ENCODE assay signal across 9 mouse cellular contexts in the genomic region with DNA sequence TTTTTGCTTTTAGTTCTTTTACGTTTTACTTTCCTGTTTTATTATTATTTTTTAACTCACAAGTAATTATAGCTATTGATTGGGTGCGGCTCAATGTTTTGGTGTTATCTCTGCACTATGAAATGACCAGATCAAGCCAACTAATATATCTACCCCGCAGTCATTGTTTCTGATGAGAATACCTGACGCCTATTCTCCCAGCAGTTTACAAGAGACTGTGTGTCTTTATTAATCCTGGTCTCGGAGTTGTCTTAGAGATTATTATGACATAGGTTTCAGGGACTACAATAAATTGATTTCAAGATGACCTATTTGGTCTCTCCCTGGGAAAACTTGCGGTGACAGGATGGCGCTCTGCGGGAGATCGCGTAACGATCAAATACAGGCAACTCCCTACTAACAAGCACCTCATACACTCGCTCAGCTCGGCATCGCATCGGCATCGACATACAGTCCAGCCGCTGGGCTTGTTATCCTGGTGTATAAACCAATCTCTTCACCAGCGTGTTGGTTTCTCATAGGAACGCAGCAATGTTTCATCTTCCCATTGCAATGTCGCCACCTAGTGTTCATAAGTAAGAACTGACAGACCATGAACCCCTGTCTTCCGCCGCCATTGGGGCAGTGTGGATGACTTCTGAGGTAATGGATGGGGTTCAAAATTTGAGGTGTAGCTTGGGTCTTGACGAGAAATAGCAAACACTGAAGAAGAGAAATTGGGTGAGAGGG. TPM values are rescaled to one million over a fixed set of nuclear protein-coding genes. Genes with fewer than 3 reads are reported as not detected.
DNase-seq lines count a peak whose midpoint lies in the region; ATAC-seq and TF ChIP-seq lines count a peak whose summit lies in the region.
"Had no signal": no experiment of that assay in that cellular context is flagged by ENCODE, and none has a peak within 500 bp of the region (broad histone marks: within the 10 kb centered on the region; RNA-seq: fewer than 3 reads in every experiment).

No protein-coding gene starts in this region.

- peaks cover 7% of the 10 kb centered on the region for H3K4me1 ChIP-seq in bone marrow macrophage, adult 2 months (ENCODE audit: control insufficient read depth, insufficient read depth, low read length)
- peaks cover 10% of the 10 kb centered on the region; the same call in 1 of the 2 replicates for H3K4me1 ChIP-seq in embryonic facial prominence, embryonic 15.5 days
- H3K4me1 ChIP-seq in heart, embryonic 15.5 days (replicated peaks): 0 out of 2 replicates have a peak, but pooled peaks cover 4% of the 10 kb centered on the region
- no peaks in the 10 kb centered on the region for H3K4me1 ChIP-seq in liver, adult 2 months (ENCODE audit: control insufficient read depth, insufficient read depth, low read length)
- H3K4me1 ChIP-seq in stomach, postnatal 0 days (replicated peaks; ENCODE audit: control insufficient read depth, insufficient read depth): no peaks in the 10 kb centered on the region
- H3K4me1 ChIP-seq: liver, embryonic 15.5 days had no signal

- H3K27ac ChIP-seq in bone marrow macrophage, adult 2 months (ENCODE audit: insufficient read depth, low read depth, low read length): no peak overlapping the region
- H3K27ac ChIP-seq in embryonic facial prominence, embryonic 15.5 days (replicated peaks): no peak overlapping the region
- no peak overlapping the region for H3K27ac ChIP-seq in heart, embryonic 15.5 days
- no peak overlapping the region for H3K27ac ChIP-seq in liver, adult 2 months (replicated peaks; ENCODE audit: insufficient read depth, low read depth, low read length)
- H3K27ac ChIP-seq in stomach, postnatal 0 days (replicated peaks): no peak overlapping the region
- H3K27ac ChIP-seq: liver, embryonic 15.5 days had no signal

- H3K36me3 ChIP-seq in embryonic facial prominence, embryonic 15.5 days: no peaks in the 10 kb centered on the region
- H3K36me3 ChIP-seq in heart, embryonic 15.5 days: no peaks in the 10 kb centered on the region
- H3K36me3 ChIP-seq in liver, adult 2 months (ENCODE audit: control insufficient read depth, insufficient read depth, low read length): no peaks in the 10 kb centered on the region
- no peaks in the 10 kb centered on the region for H3K36me3 ChIP-seq in stomach, postnatal 0 days (ENCODE audit: control insufficient read depth, insufficient read depth, low read length)
- H3K36me3 ChIP-seq: liver, embryonic 15.5 days had no signal

- 27% methylated on average over 23 of the region's 23 CpGs for WGBS in embryonic facial prominence, embryonic 15.5 days
- WGBS in heart, embryonic 15.5 days: 30% methylated on average over 23 of the region's 23 CpGs
- 28% methylated on average over 23 of the region's 23 CpGs for WGBS in liver, adult 2 months
- 20% methylated on average over 23 of the region's 23 CpGs for WGBS in stomach, postnatal 0 days

- peaks cover 6% of the 10 kb centered on the region; the same call in 1 of the 2 replicates for H3K27me3 ChIP-seq in embryonic facial prominence, embryonic 15.5 days
- H3K27me3 ChIP-seq in heart, embryonic 15.5 days: peaks cover 7% of the 10 kb centered on the region; the same call in 1 of the 2 replicates
- no peaks in the 10 kb centered on the region for H3K27me3 ChIP-seq in liver, adult 2 months (ENCODE audit: control insufficient read depth, insufficient read depth, low read length)
- H3K27me3 ChIP-seq in stomach, postnatal 0 days (ENCODE audit: control insufficient read depth, insufficient read depth, low read length): no peaks in the 10 kb centered on the region

- peak overlapping the region; percentile 36 for H3K4me2 ChIP-seq in embryonic facial prominence, embryonic 15.5 days (replicated peaks)
- peak overlapping the region; percentile 27; the same call in 1 of the 2 replicates for H3K4me2 ChIP-seq in heart, embryonic 15.5 days
- no peak overlapping the region for H3K4me2 ChIP-seq in stomach, postnatal 0 days (replicated peaks; ENCODE audit: low read depth)
- H3K4me2 ChIP-seq: liver, embryonic 15.5 days had no signal

- no peak overlapping the region for H3K4me3 ChIP-seq in bone marrow macrophage, adult 2 months (ENCODE audit: insufficient read depth, low read length)
- H3K4me3 ChIP-seq in embryonic facial prominence, embryonic 15.5 days (replicated peaks): no peak overlapping the region
- H3K4me3 ChIP-seq in heart, embryonic 15.5 days: no peak overlapping the region
- no peak overlapping the region for H3K4me3 ChIP-seq in liver, adult 2 months (ENCODE audit: insufficient read depth, low read depth, low read length)
- no peak overlapping the region for H3K4me3 ChIP-seq in stomach, postnatal 0 days (ENCODE audit: low read depth, low read length)
- H3K4me3 ChIP-seq: liver, embryonic 15.5 days had no signal

- no peaks in the 10 kb centered on the region for H3K9me3 ChIP-seq in embryonic facial prominence, embryonic 15.5 days (replicated peaks)
- H3K9me3 ChIP-seq in heart, embryonic 15.5 days (replicated peaks): no peaks in the 10 kb centered on the region
- no peaks in the 10 kb centered on the region for H3K9me3 ChIP-seq in stomach, postnatal 0 days (ENCODE audit: control insufficient read depth, low read length)
- H3K9me3 ChIP-seq: liver, embryonic 15.5 days had no signal

- ATAC-seq in embryonic facial prominence, embryonic 15.5 days (ENCODE audit: insufficient number of reproducible peaks, low FRiP score, low TSS enrichment, low read depth): peak; percentile 51; the same call in 1 of the 2 replicates
- 0 out of 2 replicates have a peak, but pooled peaks have one; percentile 31 for ATAC-seq in heart, embryonic 15.5 days (replicated peaks; ENCODE audit: insufficient number of reproducible peaks, insufficient read depth, low FRiP score, low read depth)
- peak; percentile 65 for ATAC-seq in stomach, postnatal 0 days (ENCODE audit: low FRiP score, low TSS enrichment)

- TF ChIP-seq POLR2A in bone marrow macrophage, adult 2 months (IDR thresholded peaks at IDR 0.05; ENCODE audit: borderline replicate concordance, low read depth, low read length): no peak
- TF ChIP-seq POLR2A in liver, adult 2 months (IDR thresholded peaks at IDR 0.05; ENCODE audit: extremely low read depth, insufficient read depth, low read length): no peak

- DNase-seq in CD8-positive naive resting alpha-beta T cell, adult 2 months (ENCODE audit: low read depth in 2 of 2, low spot score in 2 of 2): peak; percentile 18 to 42
- peak; percentile 72 for DNase-seq in kidney, postnatal 10 days
- DNase-seq in liver, adult 2 months (ENCODE audit: extremely low read depth, low read depth, low spot score): peak; percentile 51
- peak; percentile 72 for DNase-seq in naive thymus-derived CD4-positive, alpha-beta T cell, adult 2 months (ENCODE audit: low read depth)
- peak; percentile 54 for DNase-seq in stomach, postnatal 0 days (ENCODE audit: low spot score)

- peak; percentile 52 for TF ChIP-seq CTCF in bone marrow macrophage, adult 2 months (IDR thresholded peaks at IDR 0.05; ENCODE audit: low read depth, low read length)
- peak; percentile 57; the same call in 1 of the 2 replicates for TF ChIP-seq CTCF in liver, adult 2 months (IDR thresholded peaks at IDR 0.05; ENCODE audit: low read depth, low read length)
- TF ChIP-seq CTCF in stomach, postnatal 0 days (IDR thresholded peaks at IDR 0.05; ENCODE audit: low read depth): peak; percentile 99

- H3K9ac ChIP-seq in embryonic facial prominence, embryonic 15.5 days: no peak overlapping the region
- no peak overlapping the region for H3K9ac ChIP-seq in heart, embryonic 15.5 days
- no peak overlapping the region for H3K9ac ChIP-seq in liver, adult 2 months (ENCODE audit: low read depth, low read length)
- no peak overlapping the region for H3K9ac ChIP-seq in stomach, postnatal 0 days (ENCODE audit: low read length)
- H3K9ac ChIP-seq: liver, embryonic 15.5 days had no signal

- no peak for TF ChIP-seq EP300 in stomach, postnatal 0 days (optimal IDR thresholded peaks at IDR 0.05)

- no peaks in the 10 kb centered on the region for H3K79me2 ChIP-seq in liver, adult 2 months (ENCODE audit: control insufficient read depth, insufficient read depth, low read length)

RNA-seq across cellular contexts. Expression of a gene that starts 31.2 kb away (rescaled TPM):
- polyA plus RNA-seq in bone marrow macrophage, adult 2 months (2012; ENCODE audit: insufficient read depth, insufficient read length, missing spikeins): not detected in 2 replicates
- polyA plus RNA-seq in embryonic facial prominence, embryonic 15.5 days (2015; fragmentation: Nextera tagmentation; extraction: Ambion mirVana): 1.1 and 1.4 TPM in 2 replicates
- polyA plus RNA-seq in heart, embryonic 15.5 days (2015; fragmentation: Nextera tagmentation; extraction: Ambion mirVana): 0.53 and 0.77 TPM in 2 replicates
- total RNA-seq in liver, adult 2 months (2014; rRNA removed): not detected in 2 replicates
- not detected in 2 replicates for polyA plus RNA-seq in liver, adult 2 months (2012; rRNA removed)
- 0.85 and 1.2 TPM in 2 replicates for polyA plus RNA-seq in stomach, postnatal 0 days (2015; fragmentation: Nextera tagmentation; extraction: Ambion mirVana)

RNA-seq across cellular contexts. Expression of a gene that starts 34.0 kb away (rescaled TPM):
- not detected in 2 replicates for polyA plus RNA-seq in bone marrow macrophage, adult 2 months (2012; ENCODE audit: insufficient read depth, insufficient read length, missing spikeins)
- 0.85 and 1.2 TPM in 2 replicates for polyA plus RNA-seq in embryonic facial prominence, embryonic 15.5 days (2015; fragmentation: Nextera tagmentation; extraction: Ambion mirVana)
- polyA plus RNA-seq in heart, embryonic 15.5 days (2015; fragmentation: Nextera tagmentation; extraction: Ambion mirVana): 0.24 and 0.34 TPM in 2 replicates
- total RNA-seq in liver, adult 2 months (2014; rRNA removed): not detected in 2 replicates
- not detected in 2 replicates for polyA plus RNA-seq in liver, adult 2 months (2012; rRNA removed)
- polyA plus RNA-seq in stomach, postnatal 0 days (2015; fragmentation: Nextera tagmentation; extraction: Ambion mirVana): not detected in 2 replicates
- polyA plus RNA-seq: liver, embryonic 15.5 days had no signal
